Mouse (Mus musculus): ENCODE results near the gene Baz1b. TPM values are rescaled to one million over a fixed set of nuclear protein-coding genes. Genes with fewer than 3 reads are reported as not detected.

Baz1b gene
- polyA plus RNA-seq, 1 experiment from 2014 or later = 30.5 TPM

GRCm38 (mm10) chr5:135243166-135243565, 56.1 kb downstream of the Baz1b start:
- no peak overlapping the region for H3K27ac ChIP-seq
- peaks cover 53% of the 10 kb centered on the region for H3K36me3 ChIP-seq (replicated peaks)
- no peak overlapping the region for H3K4me3 ChIP-seq
- H3K27me3 ChIP-seq (replicated peaks) = no peaks in the 10 kb centered on the region
- no peaks in the 10 kb centered on the region for H3K9me3 ChIP-seq
- H3K4me1 ChIP-seq = 0 out of 2 replicates have a peak, but pooled peaks cover 5% of the 10 kb centered on the region
- WGBS = 97% methylated on average over 1 of the region's 1 CpGs
- no peak for ATAC-seq (replicated peaks)
- H3K4me2 ChIP-seq = no peak overlapping the region
- no peak overlapping the region for H3K9ac ChIP-seq

GRCm38 (mm10) chr5:135246531-135246930, 59.5 kb downstream of the Baz1b start:
- H3K4me1 ChIP-seq = peaks cover 25% of the 10 kb centered on the region
- H3K27ac ChIP-seq = no peak overlapping the region
- no peak overlapping the region for H3K4me2 ChIP-seq
- no peak overlapping the region for H3K4me3 ChIP-seq
- 50% methylated on average over 4 of the region's 4 CpGs for WGBS
- ATAC-seq (replicated peaks) = no peak
- H3K9ac ChIP-seq = no peak overlapping the region
- no peaks in the 10 kb centered on the region for H3K9me3 ChIP-seq
- H3K36me3 ChIP-seq (replicated peaks) = peaks cover 31% of the 10 kb centered on the region
- peaks cover 18% of the 10 kb centered on the region; the same call in 1 of the 2 replicates for H3K27me3 ChIP-seq (replicated peaks)

- H3K9me3 ChIP-seq = no peaks in the 10 kb centered on the region
- 64% methylated on average over 9 of the region's 9 CpGs for WGBS
- no peak for ATAC-seq (replicated peaks)
- peak overlapping the region; percentile 53 for H3K4me3 ChIP-seq
- peaks cover 25% of the 10 kb centered on the region for H3K4me1 ChIP-seq
- H3K27ac ChIP-seq = no peak overlapping the region
- H3K9ac ChIP-seq = no peak overlapping the region
- H3K4me2 ChIP-seq = peak overlapping the region; percentile 87
- peaks cover 25% of the 10 kb centered on the region for H3K36me3 ChIP-seq (replicated peaks)
- H3K27me3 ChIP-seq (replicated peaks) = peaks cover 18% of the 10 kb centered on the region; the same call in 1 of the 2 replicates
These were observed 60.3 kb downstream of the Baz1b start for GRCm38 (mm10) chr5:135247337-135247736.

- Histone ChIP-seq H3K4me2 (peak overlapping the region; percentile 87), H3K27me3 (replicated peaks) (peaks cover 18% of the 10 kb centered on the region; the same call in 1 of the 2 replicates), H3K4me3 (peak overlapping the region; percentile 53), H3K36me3 (replicated peaks) (peaks cover 16% of the 10 kb centered on the region), H3K4me1 (peaks cover 33% of the 10 kb centered on the region), H3K9ac (no peak overlapping the region), H3K9me3 (no peaks in the 10 kb centered on the region), H3K27ac (no peak overlapping the region)
- ATAC-seq (replicated peaks) = no peak
- 74% methylated on average over 16 of the region's 16 CpGs for WGBS
These were observed 62.1 kb downstream of the Baz1b start for GRCm38 (mm10) chr5:135248956-135249676.

GRCm38 (mm10) chr5:135250186-135251078, 63.4 kb downstream of the Baz1b start:
- Histone ChIP-seq H3K9ac (peak overlapping the region; percentile 37), H3K9me3 (no peaks in the 10 kb centered on the region), H3K27me3 (replicated peaks) (peaks cover 18% of the 10 kb centered on the region; the same call in 1 of the 2 replicates), H3K4me3 (peak overlapping the region; percentile 53), H3K4me1 (peaks cover 36% of the 10 kb centered on the region), H3K36me3 (replicated peaks) (peaks cover 5% of the 10 kb centered on the region; the same call in 1 of the 2 replicates), H3K27ac (0 out of 2 replicates have a peak overlapping the region, but pooled peaks have one; percentile 43), H3K4me2 (peak overlapping the region; percentile 87)
- whole genome bisulfite sequencing = 2% methylated on average over 80 of the region's 92 CpGs
- ATAC-seq (replicated peaks) = peak; percentile 58

GRCm38 (mm10) chr5:135251079-135251454, 64.0 kb downstream of the Baz1b start, which contains the start of gene Fzd9:
Gene Fzd9, minus strand, starts transcription at chr5:135251230.
- ATAC-seq (replicated peaks) = peak; percentile 81
- Histone ChIP-seq H3K4me1 (peaks cover 36% of the 10 kb centered on the region), H3K27ac (0 out of 2 replicates have a peak within 1 kb of the TSS, but pooled peaks have one; percentile 43), H3K4me3 (peak within 1 kb of the TSS; percentile 53), H3K27me3 (replicated peaks) (peaks cover 18% of the 10 kb centered on the region; the same call in 1 of the 2 replicates), H3K4me2 (peak within 1 kb of the TSS; percentile 87), H3K36me3 (replicated peaks) (no peaks in the 10 kb centered on the region; the same call in 1 of the 2 replicates), H3K9me3 (no peaks in the 10 kb centered on the region), H3K9ac (peak within 1 kb of the TSS; percentile 37)
- 4% methylated on average over 23 of the region's 51 CpGs for WGBS

- Histone ChIP-seq H3K36me3 (replicated peaks) (no peaks in the 10 kb centered on the region), H3K9ac (no peak overlapping the region)
These were observed 66.8 kb downstream of the Baz1b start for GRCm38 (mm10) chr5:135253741-135254401.

GRCm38 (mm10) chr5:135256166-135256565, 69.1 kb downstream of the Baz1b start:
- Histone ChIP-seq H3K4me2 (no peak overlapping the region), H3K4me3 (no peak overlapping the region), H3K36me3 (replicated peaks) (no peaks in the 10 kb centered on the region), H3K9me3 (no peaks in the 10 kb centered on the region), H3K27me3 (replicated peaks) (no peaks in the 10 kb centered on the region), H3K4me1 (peaks cover 24% of the 10 kb centered on the region), H3K9ac (no peak overlapping the region), H3K27ac (no peak overlapping the region)
- no peak for ATAC-seq (replicated peaks)
- WGBS = 86% methylated on average over 3 of the region's 3 CpGs

More at GRCm38 (mm10) chr5:135253741-135254401, 66.8 kb downstream of the Baz1b start:
- H3K27me3 ChIP-seq (replicated peaks) = peaks cover 15% of the 10 kb centered on the region; the same call in 1 of the 2 replicates
- no peak overlapping the region for H3K4me3 ChIP-seq
- H3K9me3 ChIP-seq = no peaks in the 10 kb centered on the region
- ATAC-seq (replicated peaks) = peak; percentile 73
- no peak overlapping the region for H3K4me2 ChIP-seq
- peaks cover 37% of the 10 kb centered on the region for H3K4me1 ChIP-seq
- peak overlapping the region; percentile 60 for H3K27ac ChIP-seq
- 5% methylated on average over 12 of the region's 12 CpGs for WGBS

GRCm38 (mm10) chr5:135257559-135257958, 70.5 kb downstream of the Baz1b start:
- Histone ChIP-seq H3K4me3 (no peak overlapping the region), H3K9ac (no peak overlapping the region), H3K27ac (peak overlapping the region; percentile 81; the same call in 1 of the 2 replicates), H3K36me3 (replicated peaks) (no peaks in the 10 kb centered on the region), H3K9me3 (no peaks in the 10 kb centered on the region), H3K4me1 (peaks cover 20% of the 10 kb centered on the region), H3K27me3 (replicated peaks) (no peaks in the 10 kb centered on the region), H3K4me2 (no peak overlapping the region)
- WGBS = 84% methylated on average over 12 of the region's 12 CpGs
- no peak for ATAC-seq (replicated peaks)

GRCm38 (mm10) chr5:135258280-135259150, 71.5 kb downstream of the Baz1b start:
- Histone ChIP-seq H3K9ac (peak overlapping the region; percentile 44), H3K4me2 (peak overlapping the region; percentile 56), H3K4me1 (peaks cover 18% of the 10 kb centered on the region), H3K27ac (peak overlapping the region; percentile 81), H3K36me3 (replicated peaks) (no peaks in the 10 kb centered on the region), H3K4me3 (peak overlapping the region; percentile 32), H3K27me3 (replicated peaks) (no peaks in the 10 kb centered on the region), H3K9me3 (no peaks in the 10 kb centered on the region)
- 0 out of 2 replicates have a peak, but pooled peaks have one; percentile 31 for ATAC-seq (replicated peaks)
- 11% methylated on average over 30 of the region's 30 CpGs for WGBS
